Mouse (Mus musculus) midbrain, embryonic 11.5 days (tissue): ENCODE data around the gene Hnrnph1. TPM values are rescaled to one million over a fixed set of nuclear protein-coding genes. Genes with fewer than 3 reads are reported as not detected.
A peak's percentile ranks its signal among the peaks of the same experiment; 100 is the strongest.

ENCODE experiments used
- ATAC-seq: fragments of 200-750 bp; cut with Nextera tagmentation; 2 replicates; pipeline ENCODE4 v1.8.0; 2017; ENCODE audit warnings: moderate TSS enrichment, moderate library complexity; ENCODE audit not compliant: low FRiP score
- DNase-seq: peaks from one replicate; pipeline ENCODE4 v3.0.0; 2015; ENCODE audit warnings: low spot score; ENCODE audit errors: missing footprints
- H3K27ac ChIP-seq: fragments of 300-500 bp; sonication (generic); 2 replicates; pipeline ENCODE4 v1.5.1; 2014; ENCODE audit warnings: low read depth, low read length
- H3K27me3 ChIP-seq: fragments of 300-500 bp; sonication (generic); 2 replicates; pipeline ENCODE4 v1.6.1; 2014; ENCODE audit warnings: mild to moderate bottlenecking, low read length, moderate library complexity, mixed read lengths; ENCODE audit not compliant: control insufficient read depth, insufficient read depth
- H3K36me3 ChIP-seq: fragments of 300-500 bp; sonication (generic); 2 replicates; pipeline ENCODE4 v1.6.1; 2014; ENCODE audit warnings: mild to moderate bottlenecking, low read length, moderate library complexity, mixed read lengths; ENCODE audit not compliant: control insufficient read depth, insufficient read depth
- H3K4me1 ChIP-seq: fragments of 300-500 bp; sonication (generic); 2 replicates; pipeline ENCODE4 v1.6.1; 2014; ENCODE audit warnings: low read length; ENCODE audit not compliant: control insufficient read depth, insufficient read depth
- H3K4me2 ChIP-seq: fragments of 300-500 bp; sonication (generic); 2 replicates; pipeline ENCODE4 v1.6.1; 2014; ENCODE audit warnings: mild to moderate bottlenecking, moderate library complexity
- H3K4me3 ChIP-seq: fragments of 300-500 bp; sonication (generic); 2 replicates; pipeline ENCODE4 v1.5.1; 2014; ENCODE audit warnings: low read depth, low read length
- H3K9ac ChIP-seq: fragments of 300-500 bp; sonication (generic); 2 replicates; pipeline ENCODE4 v1.6.1; 2014; ENCODE audit warnings: low read length
- H3K9me3 ChIP-seq: fragments of 300-500 bp; sonication (generic); 2 replicates; pipeline ENCODE4 v1.6.1; 2016; ENCODE audit warnings: low read length; ENCODE audit not compliant: control insufficient read depth
- WGBS: fragments of 180-500 bp; shearing (Covaris S2); extraction: QIAGEN DNeasy Blood & Tissue Kit; methylation state at CpG from one replicate; pipeline ENCODE4 v1.1.7; 2014; 5-methylcytosine and 5-hydroxymethylcytosine counted together
- polyA plus RNA-seq: library from polyadenylated mRNA; unstranded; fragments of >200 nt; fragmentation: Nextera tagmentation; extraction: Ambion mirVana; gene quantifications from 2 replicates; pipeline ENCODE4 v1.2.1, GENCODE M21; 2014

The Hnrnph1 gene
- 848 and 902 TPM in 2 replicates for polyA plus RNA-seq

DNA sequence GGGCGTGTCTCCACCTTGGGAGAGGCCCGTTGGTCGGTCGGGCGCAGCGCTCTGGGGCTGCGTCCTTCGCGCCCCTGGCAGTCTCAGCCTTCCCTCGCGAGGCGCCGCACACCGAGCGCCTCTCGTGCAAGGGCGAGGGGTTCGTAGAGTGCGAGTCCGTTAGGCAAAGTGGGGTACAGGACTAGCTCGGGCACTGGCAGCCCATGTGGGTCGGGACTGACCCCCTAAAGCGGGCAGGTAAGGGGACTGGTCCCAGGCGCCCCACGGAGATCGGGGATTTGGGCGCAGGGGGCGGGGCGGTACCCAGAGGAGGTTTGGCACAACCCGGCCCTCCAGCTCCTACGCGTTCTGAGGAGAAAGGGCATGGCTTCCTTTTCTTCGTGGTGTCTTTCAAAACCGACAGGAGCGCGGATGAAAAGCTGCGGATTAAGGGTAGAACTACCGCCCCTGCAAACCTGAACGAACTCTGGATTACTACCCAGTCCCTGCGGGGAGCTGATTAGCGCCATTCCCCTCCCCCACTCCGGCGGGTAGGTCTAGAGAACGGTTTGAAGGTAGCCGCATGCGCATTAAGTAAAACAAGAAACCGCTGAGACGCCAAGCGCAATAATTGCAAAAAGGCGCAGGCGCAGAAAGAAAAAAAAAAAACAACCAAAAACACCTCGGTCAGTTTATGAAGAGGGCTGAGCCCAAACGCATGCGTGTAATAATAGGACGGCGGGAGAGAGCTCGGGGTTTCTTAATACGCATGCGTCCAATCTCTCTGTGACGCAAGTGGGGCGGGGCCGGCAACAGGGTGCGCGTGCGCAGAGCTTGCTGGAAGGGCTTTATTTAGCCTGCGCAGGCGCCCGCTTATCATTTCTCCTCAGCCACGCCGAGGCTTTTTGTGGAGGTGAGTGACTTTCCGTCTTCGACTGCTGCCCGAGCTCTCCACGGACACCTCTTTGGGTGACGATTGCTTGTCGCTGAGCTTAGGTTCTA, at the start of gene Hnrnph1:
Hnrnph1 (plus strand) TSS at position 80 of the 981 bp plus-strand sequence.
- under 1% methylated on average over 76 of the region's 76 CpGs for WGBS
- Histone ChIP-seq H3K27ac (peak within 1 kb of the TSS; percentile 98), H3K4me1 (peaks cover 28% of the 10 kb centered on the region), H3K4me2 (peak within 1 kb of the TSS; percentile 97), H3K9me3 (no peaks in the 10 kb centered on the region), H3K27me3 (peaks cover 10% of the 10 kb centered on the region), H3K36me3 (peaks cover 9% of the 10 kb centered on the region; the same call in 1 of the 2 replicates), H3K9ac (peak within 1 kb of the TSS; percentile 100), H3K4me3 (peak within 1 kb of the TSS; percentile 96)
- peak; percentile 90 for ATAC-seq
- DNase-seq: peak; percentile 100

GRCm38 (mm10) chr11:50328075-50328625, 48.6 kb upstream of the Hnrnph1 start:
- H3K4me1 ChIP-seq: peaks cover 13% of the 10 kb centered on the region
- no peaks in the 10 kb centered on the region for H3K9me3 ChIP-seq
- H3K27ac ChIP-seq: no peak overlapping the region
- H3K36me3 ChIP-seq: no peaks in the 10 kb centered on the region
- no peak overlapping the region for H3K4me2 ChIP-seq
- H3K27me3 ChIP-seq: no peaks in the 10 kb centered on the region
- H3K4me3 ChIP-seq: no peak overlapping the region
- 87% methylated on average over 3 of the region's 3 CpGs for WGBS
- H3K9ac ChIP-seq: no peak overlapping the region
- DNase-seq: no peak
- ATAC-seq: no peak

GRCm38 (mm10) chr11:50329378-50329777, 47.4 kb upstream of the Hnrnph1 start:
- H3K4me2 ChIP-seq: no peak overlapping the region
- no peaks in the 10 kb centered on the region for H3K36me3 ChIP-seq
- DNase-seq: no peak
- WGBS: 89% methylated on average over 1 of the region's 1 CpGs
- ATAC-seq: no peak
- peaks cover 7% of the 10 kb centered on the region for H3K4me1 ChIP-seq
- H3K4me3 ChIP-seq: no peak overlapping the region
- no peaks in the 10 kb centered on the region for H3K27me3 ChIP-seq
- H3K9me3 ChIP-seq: no peaks in the 10 kb centered on the region
- no peak overlapping the region for H3K27ac ChIP-seq
- no peak overlapping the region for H3K9ac ChIP-seq

DNA sequence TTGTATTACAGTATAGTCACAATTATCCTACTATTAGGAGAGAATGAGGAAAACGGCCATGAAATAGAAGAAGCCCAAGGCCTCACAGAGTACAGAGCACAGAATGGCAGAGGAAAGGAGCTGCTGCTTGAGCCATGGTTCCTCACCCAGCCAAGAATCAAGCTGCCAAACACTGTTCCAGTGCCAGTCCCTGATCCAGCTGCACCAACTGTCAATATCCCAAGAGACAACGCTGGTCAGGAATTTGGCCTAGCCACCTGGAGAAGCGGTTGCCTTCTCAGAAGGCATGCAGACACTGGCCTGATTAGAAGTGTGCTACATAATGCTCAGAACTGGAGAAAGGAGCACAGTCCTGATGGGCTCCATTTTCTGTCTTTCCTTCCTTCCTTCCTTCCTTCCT, 43.6 kb upstream of the Hnrnph1 start:
- Histone ChIP-seq H3K4me2 (no peak overlapping the region), H3K36me3 (no peaks in the 10 kb centered on the region), H3K4me3 (no peak overlapping the region), H3K4me1 (no peaks in the 10 kb centered on the region), H3K9ac (no peak overlapping the region), H3K9me3 (no peaks in the 10 kb centered on the region), H3K27ac (no peak overlapping the region), H3K27me3 (no peaks in the 10 kb centered on the region)
- WGBS: 85% methylated on average over 3 of the region's 3 CpGs
- no peak for DNase-seq
- no peak for ATAC-seq

GRCm38 (mm10) chr11:50336126-50336525, 40.7 kb upstream of the Hnrnph1 start:
- Histone ChIP-seq H3K4me2 (no peak overlapping the region), H3K27me3 (no peaks in the 10 kb centered on the region), H3K9me3 (no peaks in the 10 kb centered on the region), H3K4me3 (no peak overlapping the region), H3K27ac (no peak overlapping the region), H3K4me1 (no peaks in the 10 kb centered on the region), H3K9ac (no peak overlapping the region), H3K36me3 (no peaks in the 10 kb centered on the region)
- DNase-seq (no peak), ATAC-seq (no peak)
- WGBS: 61% methylated on average over 1 of the region's 1 CpGs

DNA sequence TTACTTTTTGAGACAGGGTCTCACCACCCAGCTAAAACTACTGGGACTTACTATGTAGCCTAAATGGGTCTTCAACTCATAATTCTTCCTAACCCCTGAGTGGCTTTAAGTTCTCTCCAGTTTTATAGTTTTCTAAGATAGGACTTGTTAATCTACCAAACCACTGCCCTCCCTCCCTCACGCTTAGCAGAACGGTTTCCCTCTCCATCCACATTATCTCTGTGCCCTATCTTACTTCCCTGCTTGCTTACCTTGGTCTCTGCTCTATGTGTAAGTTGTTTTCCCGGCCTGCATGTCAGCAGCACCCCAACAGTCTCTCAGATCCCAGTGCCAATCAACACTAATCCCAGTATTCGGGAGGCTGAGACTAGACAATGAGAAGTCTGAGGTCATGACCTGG, 39.9 kb upstream of the Hnrnph1 start:
- ATAC-seq: no peak
- H3K27me3 ChIP-seq: no peaks in the 10 kb centered on the region
- WGBS: 62% methylated on average over 4 of the region's 4 CpGs

GRCm38 (mm10) chr11:50345486-50345885, 31.3 kb upstream of the Hnrnph1 start:
- no peak overlapping the region for H3K27ac ChIP-seq
- ATAC-seq: no peak
- no peak overlapping the region for H3K4me3 ChIP-seq
- H3K9ac ChIP-seq: no peak overlapping the region
- no peaks in the 10 kb centered on the region for H3K27me3 ChIP-seq
- no peaks in the 10 kb centered on the region for H3K9me3 ChIP-seq
- 67% methylated on average over 4 of the region's 4 CpGs for WGBS
- DNase-seq: no peak
- no peaks in the 10 kb centered on the region for H3K4me1 ChIP-seq
- no peaks in the 10 kb centered on the region for H3K36me3 ChIP-seq
- no peak overlapping the region for H3K4me2 ChIP-seq

More for the DNA sequence above, 39.9 kb upstream of the Hnrnph1 start:
- H3K9ac ChIP-seq: no peak overlapping the region
- no peaks in the 10 kb centered on the region for H3K36me3 ChIP-seq
- no peak overlapping the region for H3K4me3 ChIP-seq
- no peaks in the 10 kb centered on the region for H3K4me1 ChIP-seq
- H3K9me3 ChIP-seq: no peaks in the 10 kb centered on the region
- H3K27ac ChIP-seq: no peak overlapping the region
- no peak overlapping the region for H3K4me2 ChIP-seq
- no peak for DNase-seq

GRCm38 (mm10) chr11:50346256-50347032, 30.3 kb upstream of the Hnrnph1 start:
- WGBS: 89% methylated on average over 9 of the region's 9 CpGs
- ATAC-seq (no peak), DNase-seq (no peak)
- Histone ChIP-seq H3K4me3 (no peak overlapping the region), H3K27me3 (no peaks in the 10 kb centered on the region), H3K9me3 (no peaks in the 10 kb centered on the region), H3K9ac (no peak overlapping the region), H3K4me1 (no peaks in the 10 kb centered on the region), H3K4me2 (no peak overlapping the region), H3K27ac (no peak overlapping the region), H3K36me3 (no peaks in the 10 kb centered on the region)
